Mouse (Mus musculus): ENCODE measurements at regions not wholly inside any gene's neighbourhood (a gene's known extent, or its start where the extent isn't known, plus 50 kb on each side); places are given as distances from the start of the nearest gene placed in this dataset.

DNA sequence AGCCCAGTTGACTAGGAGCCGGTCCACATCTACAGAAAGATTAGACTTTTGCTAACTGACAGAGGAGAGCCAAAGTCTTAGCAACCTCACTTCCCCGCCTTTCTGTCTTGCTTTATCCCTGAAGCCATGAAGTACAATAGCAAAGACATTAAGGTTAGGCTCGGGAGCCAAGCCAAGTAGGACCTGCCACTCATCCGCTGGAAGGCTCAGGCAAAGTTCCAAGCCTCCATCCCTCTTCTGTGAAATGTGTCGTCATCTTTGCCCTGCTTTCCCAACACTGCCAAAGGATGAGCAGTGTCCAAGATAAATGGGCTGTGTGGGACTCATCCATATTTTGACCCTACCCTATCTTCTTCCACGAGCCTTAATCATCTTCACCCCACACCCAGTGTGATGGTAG is 250.6 kb upstream of the Cadm1 start:
- no peak for DNase-seq

DNA sequence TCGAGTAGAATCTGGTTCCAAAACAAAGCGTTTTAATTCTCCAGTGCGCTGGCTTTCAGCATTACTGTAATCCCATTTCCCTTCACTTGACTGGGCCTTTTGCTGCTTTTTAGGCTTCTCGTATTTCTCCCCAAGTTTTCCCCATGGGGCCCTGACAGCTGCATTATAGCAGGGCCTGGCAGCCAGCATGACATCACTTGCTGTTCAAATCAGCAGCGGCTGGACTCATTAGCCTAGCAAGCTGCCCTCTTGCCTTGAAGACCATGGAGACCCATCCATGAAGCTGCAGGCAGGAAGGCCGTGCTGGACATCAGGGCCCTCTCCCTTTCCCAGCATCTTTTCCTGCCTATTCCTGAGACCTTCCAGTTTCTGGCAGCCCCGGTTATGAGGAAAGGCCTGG is 249.8 kb upstream of the Cadm1 start:
- DNase-seq: no peak

GRCm38 (mm10) chr9:47280598-47280997 is 249.4 kb upstream of the Cadm1 start:
- no peak for DNase-seq

DNA sequence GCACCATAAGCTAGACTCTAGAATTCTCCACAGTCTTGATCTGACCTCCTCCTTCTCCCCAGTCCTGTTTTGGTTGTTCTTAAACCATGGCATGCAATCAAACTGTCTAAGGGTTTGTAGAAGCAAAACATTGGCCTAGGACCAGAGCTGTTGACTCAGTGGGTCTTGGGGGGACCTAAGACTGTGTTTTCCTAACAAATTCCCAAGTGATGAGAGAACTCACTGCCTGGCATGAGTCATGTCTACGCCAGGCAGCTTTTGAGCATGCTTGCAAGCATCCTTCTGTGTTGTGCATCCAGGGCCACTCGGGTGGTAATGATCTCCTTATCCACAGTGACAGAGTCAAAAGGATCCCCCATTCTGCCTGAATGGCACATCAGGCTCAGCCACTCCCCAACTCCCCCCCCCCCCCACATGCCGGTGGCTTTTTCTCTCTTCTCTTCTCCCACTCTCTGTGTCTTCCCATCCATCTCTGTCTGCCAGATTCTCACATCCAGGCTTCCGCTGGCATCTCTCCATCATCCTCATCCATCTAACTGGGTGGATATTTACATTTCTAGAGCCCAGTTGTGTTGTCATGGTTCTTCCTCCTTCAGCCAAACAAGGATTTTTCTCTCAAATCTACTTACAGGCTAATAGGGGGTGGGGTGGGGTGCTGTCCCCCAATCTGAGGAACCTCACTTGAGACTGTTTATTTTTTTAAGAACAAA is 246.1 kb upstream of the Cadm1 start:
- no peak for DNase-seq

GRCm38 (mm10) chr9:47286930-47287722 is 242.8 kb upstream of the Cadm1 start:
- no peak for DNase-seq

GRCm38 (mm10) chr9:47288587-47289199 is 241.3 kb upstream of the Cadm1 start:
- no peak for DNase-seq

GRCm38 (mm10) chr9:47300633-47301032 is 229.3 kb upstream of the Cadm1 start:
- no peak for DNase-seq

DNA sequence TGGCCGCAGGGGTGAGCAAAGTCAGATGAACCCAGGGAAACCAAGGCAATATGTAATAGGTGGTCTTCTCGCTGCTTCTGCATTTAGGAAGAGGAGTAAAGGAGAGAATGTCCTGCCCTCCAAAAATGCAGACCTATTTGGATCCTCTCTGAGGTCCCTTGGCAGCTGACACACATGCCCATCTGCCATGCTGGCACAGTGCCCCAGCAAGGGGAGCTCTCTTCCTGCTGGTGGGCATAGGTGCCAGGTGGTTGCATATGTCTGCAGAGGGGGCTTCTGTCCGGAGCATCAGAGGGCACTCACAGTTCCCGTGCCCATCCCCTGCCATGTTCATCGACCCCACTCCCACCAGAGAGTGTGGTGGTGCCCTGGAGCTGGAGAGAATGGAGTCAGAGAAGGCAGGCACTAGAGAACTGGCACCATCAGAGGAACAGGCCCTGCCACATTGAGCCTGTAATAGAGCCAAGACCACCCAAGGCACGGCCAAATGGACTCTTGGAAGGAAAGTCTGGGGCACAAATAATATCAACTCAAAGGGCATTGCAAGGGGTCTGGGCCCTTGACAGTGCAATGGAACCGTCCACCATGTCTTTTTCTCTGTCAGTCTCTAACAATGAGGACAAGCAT is 222.7 kb upstream of the Cadm1 start:
- no peak for DNase-seq

DNA sequence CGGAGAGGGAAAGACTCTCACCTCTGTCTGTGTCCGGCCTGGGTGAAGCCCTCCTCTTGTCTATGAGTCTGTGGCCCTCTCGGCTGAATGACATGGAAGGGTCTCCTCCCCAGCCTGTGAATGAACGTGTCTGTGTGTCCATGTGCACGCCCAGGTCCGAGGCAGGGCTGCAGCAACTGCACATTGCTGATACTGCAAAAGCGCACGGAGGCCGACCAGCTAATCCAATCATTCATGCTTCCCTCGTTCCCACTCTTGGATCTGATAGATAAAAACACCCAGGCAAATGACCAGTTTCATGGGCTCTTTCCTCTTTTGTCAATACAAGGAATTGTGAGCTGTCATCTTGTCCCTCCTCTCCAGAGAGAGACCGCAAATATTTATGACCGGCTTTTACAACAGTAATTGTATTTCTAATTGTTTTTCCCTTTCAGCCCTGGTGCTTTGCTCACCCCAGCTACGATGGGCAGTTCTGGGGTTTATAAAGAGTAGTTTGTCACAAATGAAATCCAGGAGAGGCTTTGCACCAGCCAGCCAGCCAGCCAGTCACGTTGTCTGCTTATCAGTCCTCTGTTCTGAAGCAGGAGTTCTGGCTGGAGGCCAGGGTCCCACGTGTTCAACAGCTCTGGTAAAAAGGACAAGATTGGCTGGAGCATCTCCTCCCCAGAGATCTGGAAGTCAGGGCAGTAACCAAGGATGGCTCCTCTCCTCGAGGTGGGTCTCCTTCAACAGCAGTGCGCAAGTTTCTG is 222.0 kb upstream of the Cadm1 start:
- DNase-seq: peak; percentile 44

- no peak for DNase-seq
Measured at GRCm38 (mm10) chr9:47313433-47313832, 216.5 kb upstream of the Cadm1 start.

DNA sequence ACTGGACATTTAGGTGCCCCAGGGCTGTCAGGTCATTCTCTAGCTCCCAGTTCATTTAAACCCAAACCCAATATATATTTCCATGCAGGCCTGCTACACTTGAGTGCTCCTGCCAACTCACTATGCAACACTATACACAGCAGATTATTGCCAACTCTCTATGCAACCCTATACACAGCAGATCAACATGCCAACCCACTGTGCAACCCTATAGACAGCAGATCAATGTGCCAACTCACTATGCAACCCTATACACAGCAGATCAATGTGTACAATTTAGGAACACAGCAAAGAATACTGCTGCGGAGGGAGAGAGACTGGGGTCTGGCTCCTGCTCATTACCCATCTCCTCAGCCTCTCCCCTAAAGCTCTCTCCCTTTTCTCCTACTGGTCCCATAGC is 215.7 kb upstream of the Cadm1 start:
- DNase-seq: no peak

DNA sequence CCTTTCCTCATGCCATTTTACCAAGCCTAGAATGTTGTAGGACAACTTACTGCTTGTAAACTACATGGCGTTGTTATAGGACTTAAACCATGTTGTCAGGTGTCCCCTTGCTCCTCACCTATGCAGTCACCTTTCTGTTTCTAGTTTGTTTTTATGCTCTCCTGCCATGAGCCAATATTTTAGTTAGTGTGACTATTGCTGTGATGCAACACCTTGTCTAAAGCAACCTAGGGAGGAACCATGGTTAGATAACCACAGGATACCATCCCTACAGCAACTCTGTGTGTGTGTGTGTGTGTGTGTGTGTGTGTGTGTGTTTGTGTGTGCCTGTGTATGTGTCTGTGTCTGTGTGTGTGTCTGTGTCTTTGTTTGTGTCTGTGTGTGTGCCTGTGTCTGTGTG is 209.6 kb upstream of the Cadm1 start:
- no peak for DNase-seq

- DNase-seq: no peak
Measured at GRCm38 (mm10) chr9:47321106-47321789, 208.7 kb upstream of the Cadm1 start.

GRCm38 (mm10) chr9:47322293-47322692 is 207.7 kb upstream of the Cadm1 start:
- DNase-seq: no peak

DNA sequence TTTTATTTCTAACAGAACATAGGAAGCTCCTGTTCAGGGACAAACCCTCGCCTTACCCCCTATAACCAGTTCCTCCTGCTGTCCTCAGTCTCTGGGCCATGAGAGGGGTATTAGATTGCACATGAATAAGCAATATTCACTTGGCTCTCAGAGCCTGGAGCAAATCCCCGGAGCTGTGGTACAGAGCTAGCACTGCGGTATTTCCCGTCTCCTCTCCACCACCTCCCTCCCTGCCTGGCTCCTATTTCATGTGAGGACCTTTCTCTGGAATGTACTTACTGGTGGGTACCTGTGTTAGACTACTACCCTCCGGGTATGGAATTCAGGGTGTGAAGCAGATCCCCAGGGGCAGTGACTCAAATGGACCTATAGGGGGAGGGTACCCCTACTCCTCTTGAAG is 206.9 kb upstream of the Cadm1 start:
- DNase-seq: no peak

- no peak for DNase-seq
Measured at GRCm38 (mm10) chr9:47327575-47327974, 202.4 kb upstream of the Cadm1 start.

- DNase-seq: no peak
Measured at GRCm38 (mm10) chr9:47332929-47333328, 197.0 kb upstream of the Cadm1 start.

GRCm38 (mm10) chr9:47338221-47338620 is 191.8 kb upstream of the Cadm1 start:
- DNase-seq: no peak

- no peak for DNase-seq
Measured at GRCm38 (mm10) chr9:47346527-47347111, 183.4 kb upstream of the Cadm1 start.

GRCm38 (mm10) chr9:47350301-47350700 is 179.7 kb upstream of the Cadm1 start:
- no peak for DNase-seq

- no peak for DNase-seq
Measured at GRCm38 (mm10) chr9:47351036-47351435, 178.9 kb upstream of the Cadm1 start.

GRCm38 (mm10) chr9:47353017-47353416 is 177.0 kb upstream of the Cadm1 start:
- DNase-seq: no peak
